Mouse (Mus musculus): Measurements from ENCODE around the gene Ffar2.
"Not testable (repeated sequence)": the region's sequence is repeated elsewhere in the genome, so short reads cannot be mapped to it uniquely, and the experiment has no call there.

Gene Ffar2

GRCm38 (mm10) chr7:30823675-30824074 is at the start of gene Ffar2:
Gene Ffar2, minus strand, starts transcription at chr7:30823775.
- DNase-seq (ENCODE audit: low spot score in 2 of 2): no peak

- DNase-seq (ENCODE audit: low spot score in 2 of 2): peak in 1 of 2 experiments; percentile 50
Observed at GRCm38 (mm10) chr7:30873083-30873482, 49.5 kb upstream of the Ffar2 start.

- no peak for DNase-seq (ENCODE audit: low spot score in 2 of 2)
Observed at GRCm38 (mm10) chr7:30863386-30863785, 39.8 kb upstream of the Ffar2 start.

GRCm38 (mm10) chr7:30861464-30861863 is 37.9 kb upstream of the Ffar2 start, which contains the start of gene Ffar1:
Gene Ffar1, minus strand, starts transcription at chr7:30861564.
- no peak for DNase-seq (ENCODE audit: low spot score in 2 of 2)

GRCm38 (mm10) chr7:30859635-30860402 is 36.2 kb upstream of the Ffar2 start:
- peak; percentile 25 to 56 for DNase-seq (ENCODE audit: low spot score in 2 of 2)

- peak; percentile 46 to 73 for DNase-seq (ENCODE audit: low spot score in 2 of 2)
Observed at GRCm38 (mm10) chr7:30859290-30859634, 35.7 kb upstream of the Ffar2 start.

GRCm38 (mm10) chr7:30857746-30858145 is 34.2 kb upstream of the Ffar2 start:
- no peak for DNase-seq (ENCODE audit: low spot score in 2 of 2)

GRCm38 (mm10) chr7:30856078-30856477 is 32.5 kb upstream of the Ffar2 start, which contains the start of gene Ffar3:
Gene Ffar3, minus strand, starts transcription at chr7:30856178.
- no peak for DNase-seq (ENCODE audit: low spot score in 2 of 2)

- DNase-seq (ENCODE audit: low spot score in 2 of 2): no peak
Observed at GRCm38 (mm10) chr7:30851421-30851820, 27.8 kb upstream of the Ffar2 start.

- no peak for DNase-seq (ENCODE audit: low spot score in 2 of 2)
Observed at GRCm38 (mm10) chr7:30847934-30848333, 24.4 kb upstream of the Ffar2 start.

GRCm38 (mm10) chr7:30847386-30847785 is 23.8 kb upstream of the Ffar2 start:
- no peak for DNase-seq (ENCODE audit: low spot score in 2 of 2)

GRCm38 (mm10) chr7:30846505-30847053 is 23.0 kb upstream of the Ffar2 start:
- no peak for DNase-seq (ENCODE audit: low spot score in 2 of 2)

- DNase-seq (ENCODE audit: low spot score in 2 of 2): no peak
Observed at GRCm38 (mm10) chr7:30844676-30845297, 21.2 kb upstream of the Ffar2 start.

GRCm38 (mm10) chr7:30842092-30842491 is 18.5 kb upstream of the Ffar2 start:
- DNase-seq (ENCODE audit: low spot score in 2 of 2): no peak

GRCm38 (mm10) chr7:30841379-30841778 is 17.8 kb upstream of the Ffar2 start:
- no peak for DNase-seq (ENCODE audit: low spot score in 2 of 2)

GRCm38 (mm10) chr7:30840306-30840705 is 16.7 kb upstream of the Ffar2 start:
- no peak for DNase-seq (ENCODE audit: low spot score in 2 of 2)

- DNase-seq (ENCODE audit: low spot score in 2 of 2): no peak
Observed at GRCm38 (mm10) chr7:30837277-30837676, 13.7 kb upstream of the Ffar2 start.

GRCm38 (mm10) chr7:30832684-30833083 is 9.1 kb upstream of the Ffar2 start:
- DNase-seq (ENCODE audit: low spot score in 2 of 2): not testable (repeated sequence)

- DNase-seq (ENCODE audit: low spot score in 2 of 2): no peak
Observed at GRCm38 (mm10) chr7:30832261-30832660, 8.7 kb upstream of the Ffar2 start.

GRCm38 (mm10) chr7:30829428-30829827 is 5.9 kb upstream of the Ffar2 start:
- DNase-seq (ENCODE audit: low spot score in 2 of 2): no peak

- DNase-seq (ENCODE audit: low spot score in 2 of 2): not testable (repeated sequence)
Observed at GRCm38 (mm10) chr7:30828871-30829270, 5.3 kb upstream of the Ffar2 start.

- DNase-seq (ENCODE audit: low spot score in 2 of 2): no peak
Observed at GRCm38 (mm10) chr7:30826660-30827059, 3.1 kb upstream of the Ffar2 start.

GRCm38 (mm10) chr7:30824306-30824705 is 731 bp upstream of the Ffar2 start:
- DNase-seq (ENCODE audit: low spot score in 2 of 2): no peak

All from frontal cortex, postnatal 10 days (tissue).